Mouse (Mus musculus) megakaryocyte progenitor cell, adult 5-6 weeks (primary cell): Measurements from ENCODE around the gene Cdk11b. TPM values are rescaled to one million over a fixed set of nuclear protein-coding genes. Genes with fewer than 3 reads are reported as not detected.

Source experiments
- total RNA-seq, 2 experiments: library from RNA; stranded (forward) in 1 of 2; stranded (reverse) in 1 of 2; fragments of 157-497, 149-512 nt in 1 of 2; fragments of 200-1000 nt in 1 of 2; gene quantifications; 2 replicates each; pipeline versions ENCODE4 v1.2.3 to v1.2.4; 2015 to 2017

Gene Cdk11b
- total RNA-seq, 2 experiments from 2014 or later = 39.3 to 50.7 TPM

Other genes starting within 250 kb of the Cdk11b start
- gene Gabrd, start 226.7 kb upstream of the Cdk11b start, total RNA-seq (2015) = not detected in 2 replicates
- 0.14 TPM in 1 of 2 replicates, not detected in the other for gene Gabrd, start 226.7 kb upstream of the Cdk11b start, total RNA-seq (2017)
- gene Cfap74, start 215.7 kb upstream of the Cdk11b start, total RNA-seq (2015) = 0.22 TPM in 1 of 2 replicates, not detected in the other
- 0.47 TPM in 1 of 2 replicates, not detected in the other for gene Cfap74, start 215.7 kb upstream of the Cdk11b start, total RNA-seq (2017)
- gene Tmem52, start 155.7 kb upstream of the Cdk11b start, total RNA-seq (2015) = 0.15 TPM in 1 of 2 replicates, not detected in the other
- gene Tmem52, start 155.7 kb upstream of the Cdk11b start, total RNA-seq (2017) = not detected in 2 replicates
- 230 and 233 TPM in 2 replicates for gene Gnb1, start 133.5 kb upstream of the Cdk11b start, total RNA-seq (2015)
- 165 and 170 TPM in 2 replicates for gene Gnb1, start 133.5 kb upstream of the Cdk11b start, total RNA-seq (2017)
- 78.5 and 79.7 TPM in 2 replicates for gene Nadk, start 62.5 kb upstream of the Cdk11b start, total RNA-seq (2015)
- gene Nadk, start 62.5 kb upstream of the Cdk11b start, total RNA-seq (2017) = 71.3 and 72.4 TPM in 2 replicates
- 16.8 and 20.2 TPM in 2 replicates for gene Slc35e2, start 23.4 kb upstream of the Cdk11b start, total RNA-seq (2015)
- gene Slc35e2, start 23.4 kb upstream of the Cdk11b start, total RNA-seq (2017) = 8.9 and 11.0 TPM in 2 replicates
- gene Gm10563, start 20.6 kb downstream of the Cdk11b start, total RNA-seq (2015) = not detected in 2 replicates
- gene Gm10563, start 20.6 kb downstream of the Cdk11b start, total RNA-seq (2017) = not detected in 2 replicates
- 0.12 and 0.20 TPM in 2 replicates for gene Mmp23, start 28.5 kb downstream of the Cdk11b start, total RNA-seq (2015)
- not detected in 2 replicates for gene Mmp23, start 28.5 kb downstream of the Cdk11b start, total RNA-seq (2017)
- 3.1 and 3.6 TPM in 2 replicates for gene Mib2, start 44.3 kb downstream of the Cdk11b start, total RNA-seq (2015)
- 19.7 and 24.5 TPM in 2 replicates for gene Mib2, start 44.3 kb downstream of the Cdk11b start, total RNA-seq (2017)
- gene Fndc10, start 69.5 kb downstream of the Cdk11b start, total RNA-seq (2015) = 2.2 and 2.4 TPM in 2 replicates
- 1.6 and 2.6 TPM in 2 replicates for gene Fndc10, start 69.5 kb downstream of the Cdk11b start, total RNA-seq (2017)
- gene Ssu72, start 79.9 kb downstream of the Cdk11b start, total RNA-seq (2015) = 90.2 and 93.9 TPM in 2 replicates
- 101 and 105 TPM in 2 replicates for gene Ssu72, start 79.9 kb downstream of the Cdk11b start, total RNA-seq (2017)
- 0.37 and 0.44 TPM in 2 replicates for gene Tmem240, start 109.9 kb downstream of the Cdk11b start, total RNA-seq (2015)
- 0.04 and 0.57 TPM in 2 replicates for gene Tmem240, start 109.9 kb downstream of the Cdk11b start, total RNA-seq (2017)
- 57.0 and 58.9 TPM in 2 replicates for gene Atad3a, start 136.2 kb downstream of the Cdk11b start, total RNA-seq (2015)
- gene Atad3a, start 136.2 kb downstream of the Cdk11b start, total RNA-seq (2017) = 69.8 and 90.6 TPM in 2 replicates
- 0.22 and 0.37 TPM in 2 replicates for gene Vwa1, start 149.8 kb downstream of the Cdk11b start, total RNA-seq (2015)
- gene Vwa1, start 149.8 kb downstream of the Cdk11b start, total RNA-seq (2017) = 0.24 and 0.42 TPM in 2 replicates
- gene Tmem88b, start 161.0 kb downstream of the Cdk11b start, total RNA-seq (2015) = not detected in 2 replicates
- not detected in 2 replicates for gene Tmem88b, start 161.0 kb downstream of the Cdk11b start, total RNA-seq (2017)
- gene Ankrd65, start 165.6 kb downstream of the Cdk11b start, total RNA-seq (2015) = not detected in 2 replicates
- gene Ankrd65, start 165.6 kb downstream of the Cdk11b start, total RNA-seq (2017) = not detected in 2 replicates
- 203 and 210 TPM in 2 replicates for gene Mrpl20, start 178.0 kb downstream of the Cdk11b start, total RNA-seq (2015)
- 70.0 and 102 TPM in 2 replicates for gene Mrpl20, start 178.0 kb downstream of the Cdk11b start, total RNA-seq (2017)
- gene Ccnl2, start 187.6 kb downstream of the Cdk11b start, total RNA-seq (2015) = 54.0 and 63.6 TPM in 2 replicates
- 80.8 and 88.0 TPM in 2 replicates for gene Ccnl2, start 187.6 kb downstream of the Cdk11b start, total RNA-seq (2017)
- gene Aurkaip1, start 206.4 kb downstream of the Cdk11b start, total RNA-seq (2015) = 107 and 111 TPM in 2 replicates
- gene Aurkaip1, start 206.4 kb downstream of the Cdk11b start, total RNA-seq (2017) = 128 and 137 TPM in 2 replicates
- not detected in 2 replicates for gene Mxra8, start 214.8 kb downstream of the Cdk11b start, total RNA-seq (2015)
- gene Mxra8, start 214.8 kb downstream of the Cdk11b start, total RNA-seq (2017) = not detected in 2 replicates
- gene Dvl1, start 222.5 kb downstream of the Cdk11b start, total RNA-seq (2015) = 9.6 and 9.9 TPM in 2 replicates
- 12.8 and 13.0 TPM in 2 replicates for gene Dvl1, start 222.5 kb downstream of the Cdk11b start, total RNA-seq (2017)
- 0.07 and 0.10 TPM in 2 replicates for gene Tas1r3, start 238.5 kb downstream of the Cdk11b start, total RNA-seq (2015)
- gene Tas1r3, start 238.5 kb downstream of the Cdk11b start, total RNA-seq (2017) = 0.17 TPM in 2 replicates
- gene Cptp, start 244.6 kb downstream of the Cdk11b start, total RNA-seq (2015) = 7.6 and 7.8 TPM in 2 replicates
- gene Cptp, start 244.6 kb downstream of the Cdk11b start, total RNA-seq (2017) = 8.8 and 9.2 TPM in 2 replicates
- 26.8 and 47.5 TPM in 2 replicates for gene Ints11, start 244.7 kb downstream of the Cdk11b start, total RNA-seq (2015)
- gene Ints11, start 244.7 kb downstream of the Cdk11b start, total RNA-seq (2017) = 28.5 and 35.9 TPM in 2 replicates